ENCODE assay signal across 9 mouse cellular contexts in genomic region chr10:80247849-80248248, GRCm38 (mm10). TPM values are rescaled to one million over a fixed set of nuclear protein-coding genes. Genes with fewer than 3 reads are reported as not detected.
DNase-seq lines count a peak whose midpoint lies in the region; ATAC-seq and TF ChIP-seq lines count a peak whose summit lies in the region.
"Had no signal": no experiment of that assay in that cellular context is flagged by ENCODE, and none has a peak within 500 bp of the region (broad histone marks: within the 10 kb centered on the region; RNA-seq: fewer than 3 reads in every experiment).

No protein-coding gene starts in this region.

- no peak overlapping the region for H3K9ac ChIP-seq in forebrain, embryonic 13.5 days
- H3K9ac ChIP-seq in forebrain, embryonic 11.5 days (ENCODE audit: low read length), result no peak overlapping the region
- H3K9ac ChIP-seq in lung, postnatal 0 days (replicated peaks; ENCODE audit: low read depth), result no peak overlapping the region
- H3K9ac ChIP-seq in embryonic facial prominence, embryonic 13.5 days, result no peak overlapping the region

- no peaks in the 10 kb centered on the region for H3K27me3 ChIP-seq in forebrain, embryonic 13.5 days
- H3K27me3 ChIP-seq in forebrain, embryonic 11.5 days (ENCODE audit: control insufficient read depth, insufficient read depth, low read length), result no peaks in the 10 kb centered on the region
- no peaks in the 10 kb centered on the region for H3K27me3 ChIP-seq in lung, postnatal 0 days (replicated peaks; ENCODE audit: insufficient read depth, low read length)
- H3K27me3 ChIP-seq in embryonic facial prominence, embryonic 13.5 days, result no peaks in the 10 kb centered on the region

- peak overlapping the region; percentile 82; the same call in 1 of the 2 replicates for H3K4me2 ChIP-seq in forebrain, embryonic 13.5 days
- H3K4me2 ChIP-seq in forebrain, embryonic 11.5 days (ENCODE audit: low read depth, low read length, severe bottlenecking), result no peak overlapping the region
- H3K4me2 ChIP-seq in lung, postnatal 0 days (replicated peaks; ENCODE audit: low read depth, low read length), result no peak overlapping the region
- peak overlapping the region; percentile 69; the same call in 1 of the 2 replicates for H3K4me2 ChIP-seq in embryonic facial prominence, embryonic 13.5 days

- WGBS in forebrain, embryonic 13.5 days, result 43% methylated on average over 6 of the region's 6 CpGs
- WGBS in forebrain, embryonic 11.5 days, result 56% methylated on average over 6 of the region's 6 CpGs
- 53% methylated on average over 6 of the region's 6 CpGs for WGBS in lung, postnatal 0 days
- 48% methylated on average over 6 of the region's 6 CpGs for WGBS in embryonic facial prominence, embryonic 13.5 days

- no peaks in the 10 kb centered on the region for H3K9me3 ChIP-seq in forebrain, embryonic 13.5 days (replicated peaks)
- no peaks in the 10 kb centered on the region for H3K9me3 ChIP-seq in forebrain, embryonic 11.5 days (ENCODE audit: control insufficient read depth, low read length)
- no peaks in the 10 kb centered on the region for H3K9me3 ChIP-seq in lung, postnatal 0 days (ENCODE audit: low read length)
- H3K9me3 ChIP-seq in embryonic facial prominence, embryonic 13.5 days, result no peaks in the 10 kb centered on the region
- H3K9me3 ChIP-seq: G1E had no signal

- peak; percentile 52 for TF ChIP-seq CTCF in lung, postnatal 0 days (IDR thresholded peaks at IDR 0.05)

- peaks cover 27% of the 10 kb centered on the region for H3K4me1 ChIP-seq in forebrain, embryonic 13.5 days
- H3K4me1 ChIP-seq in forebrain, embryonic 11.5 days (replicated peaks; ENCODE audit: control insufficient read depth, insufficient read depth, low read length), result peaks cover 13% of the 10 kb centered on the region
- no peaks in the 10 kb centered on the region; the same call in 1 of the 2 replicates for H3K4me1 ChIP-seq in lung, postnatal 0 days (ENCODE audit: insufficient read depth, low read depth, low read length)
- peaks cover 27% of the 10 kb centered on the region for H3K4me1 ChIP-seq in embryonic facial prominence, embryonic 13.5 days

- H3K36me3 ChIP-seq in forebrain, embryonic 13.5 days (ENCODE audit: poor library complexity, severe bottlenecking), result peaks cover 25% of the 10 kb centered on the region
- H3K36me3 ChIP-seq in forebrain, embryonic 11.5 days (ENCODE audit: control insufficient read depth, insufficient read depth, low read length), result no peaks in the 10 kb centered on the region; the same call in 1 of the 2 replicates
- peaks cover 10% of the 10 kb centered on the region for H3K36me3 ChIP-seq in lung, postnatal 0 days (ENCODE audit: insufficient read depth, low read length)
- H3K36me3 ChIP-seq in embryonic facial prominence, embryonic 13.5 days, result peaks cover 24% of the 10 kb centered on the region

- no peak for TF ChIP-seq EP300 in lung, postnatal 0 days (IDR thresholded peaks at IDR 0.05)

- 0 out of 2 replicates have a peak overlapping the region, but pooled peaks have one; percentile 6 for H3K4me3 ChIP-seq in forebrain, embryonic 13.5 days
- H3K4me3 ChIP-seq in forebrain, embryonic 11.5 days (ENCODE audit: low read depth, low read length), result no peak overlapping the region
- no peak overlapping the region for H3K4me3 ChIP-seq in lung, postnatal 0 days (ENCODE audit: low read depth, low read length)
- H3K4me3 ChIP-seq in embryonic facial prominence, embryonic 13.5 days, result 0 out of 2 replicates have a peak overlapping the region, but pooled peaks have one; percentile 4

- no peak overlapping the region for H3K27ac ChIP-seq in forebrain, embryonic 13.5 days
- H3K27ac ChIP-seq in forebrain, embryonic 11.5 days (ENCODE audit: low read depth, low read length), result no peak overlapping the region
- no peak overlapping the region for H3K27ac ChIP-seq in lung, postnatal 0 days (ENCODE audit: low read length)
- no peak overlapping the region for H3K27ac ChIP-seq in embryonic facial prominence, embryonic 13.5 days

- no peak for DNase-seq in forebrain, embryonic 11.5 days (ENCODE audit: low spot score)
- DNase-seq in lung, postnatal 0 days (ENCODE audit: low spot score), result peak; percentile 40
- no peak for DNase-seq in lung, postnatal 36 days
- peak; percentile 63 for DNase-seq in retina, embryonic 14.5 days (ENCODE audit: low spot score)
- DNase-seq in layer of hippocampus, postnatal 10 days (ENCODE audit: low spot score in 2 of 2), result no peak

- ATAC-seq in forebrain, embryonic 13.5 days, result no peak
- no peak for ATAC-seq in forebrain, embryonic 11.5 days (replicated peaks; ENCODE audit: low FRiP score)
- ATAC-seq in lung, postnatal 0 days, result no peak
- ATAC-seq in embryonic facial prominence, embryonic 13.5 days (ENCODE audit: insufficient number of reproducible peaks, insufficient read depth, low FRiP score, low TSS enrichment, low read depth), result no peak
- no peak for ATAC-seq in erythroid progenitor cell, adult 5-6 weeks (replicated peaks; ENCODE audit: low FRiP score, poor library complexity, severe bottlenecking)

RNA-seq across cellular contexts. Expression of gene Ndufs7, which starts 1.1 kb away (rescaled TPM):
- 267 and 274 TPM in 2 replicates for polyA plus RNA-seq in forebrain, embryonic 13.5 days (2015; fragmentation: Nextera tagmentation; extraction: Ambion mirVana)
- polyA plus RNA-seq in forebrain, embryonic 11.5 days (2014; fragmentation: Nextera tagmentation; extraction: Ambion mirVana), result 219 and 265 TPM in 2 replicates
- polyA plus RNA-seq in lung, postnatal 0 days (2015; fragmentation: Nextera tagmentation; extraction: Ambion mirVana), result 295 and 327 TPM in 2 replicates
- polyA plus RNA-seq in embryonic facial prominence, embryonic 13.5 days (2015; fragmentation: Nextera tagmentation; extraction: Ambion mirVana), result 266 and 299 TPM in 2 replicates
- total RNA-seq in erythroid progenitor cell, adult 5-6 weeks (2015; ENCODE audit: low replicate concordance), result 87.6 and 109 TPM in 2 replicates
- 43.9 and 66.0 TPM in 2 replicates for total RNA-seq in erythroid progenitor cell, adult 5-6 weeks (2017; ENCODE audit: low replicate concordance)
- total RNA-seq in layer of hippocampus, postnatal 10 days (2021), result 100 to 1,000 TPM; 143 to 152 TPM

RNA-seq across cellular contexts. Expression of gene Gamt, which starts 13.0 kb away (rescaled TPM):
- polyA plus RNA-seq in forebrain, embryonic 13.5 days (2015; fragmentation: Nextera tagmentation; extraction: Ambion mirVana), result 18.2 and 18.3 TPM in 2 replicates
- 20.4 and 24.1 TPM in 2 replicates for polyA plus RNA-seq in forebrain, embryonic 11.5 days (2014; fragmentation: Nextera tagmentation; extraction: Ambion mirVana)
- 23.5 and 25.4 TPM in 2 replicates for polyA plus RNA-seq in lung, postnatal 0 days (2015; fragmentation: Nextera tagmentation; extraction: Ambion mirVana)
- polyA plus RNA-seq in embryonic facial prominence, embryonic 13.5 days (2015; fragmentation: Nextera tagmentation; extraction: Ambion mirVana), result 27.2 and 33.6 TPM in 2 replicates
- 1.4 TPM in 1 of 2 replicates, not detected in the other for total RNA-seq in erythroid progenitor cell, adult 5-6 weeks (2015; ENCODE audit: low replicate concordance)
- total RNA-seq in erythroid progenitor cell, adult 5-6 weeks (2017; ENCODE audit: low replicate concordance), result not detected in 2 replicates
- 10 to 100 TPM; 27.8 to 31.5 TPM for total RNA-seq in layer of hippocampus, postnatal 10 days (2021)
- total RNA-seq: G1E had no signal

RNA-seq across cellular contexts. Expression of gene Dazap1, which starts 13.4 kb away (rescaled TPM):
- 61.7 and 64.9 TPM in 2 replicates for polyA plus RNA-seq in forebrain, embryonic 13.5 days (2015; fragmentation: Nextera tagmentation; extraction: Ambion mirVana)
- 53.2 and 55.4 TPM in 2 replicates for polyA plus RNA-seq in forebrain, embryonic 11.5 days (2014; fragmentation: Nextera tagmentation; extraction: Ambion mirVana)
- 37.8 and 38.1 TPM in 2 replicates for polyA plus RNA-seq in lung, postnatal 0 days (2015; fragmentation: Nextera tagmentation; extraction: Ambion mirVana)
- polyA plus RNA-seq in embryonic facial prominence, embryonic 13.5 days (2015; fragmentation: Nextera tagmentation; extraction: Ambion mirVana), result 66.0 and 70.6 TPM in 2 replicates
- 35.6 and 83.6 TPM in 2 replicates for total RNA-seq in erythroid progenitor cell, adult 5-6 weeks (2015; ENCODE audit: low replicate concordance)
- total RNA-seq in erythroid progenitor cell, adult 5-6 weeks (2017; ENCODE audit: low replicate concordance), result 72.0 and 102 TPM in 2 replicates
- 10 to 100 TPM; 94.6 to 96.3 TPM for total RNA-seq in layer of hippocampus, postnatal 10 days (2021)

RNA-seq across cellular contexts. Expression of gene Mum1, which starts 21.6 kb away (rescaled TPM):
- polyA plus RNA-seq in forebrain, embryonic 13.5 days (2015; fragmentation: Nextera tagmentation; extraction: Ambion mirVana), result 62.1 and 64.7 TPM in 2 replicates
- 75.6 and 79.4 TPM in 2 replicates for polyA plus RNA-seq in forebrain, embryonic 11.5 days (2014; fragmentation: Nextera tagmentation; extraction: Ambion mirVana)
- 34.0 and 36.9 TPM in 2 replicates for polyA plus RNA-seq in lung, postnatal 0 days (2015; fragmentation: Nextera tagmentation; extraction: Ambion mirVana)
- polyA plus RNA-seq in embryonic facial prominence, embryonic 13.5 days (2015; fragmentation: Nextera tagmentation; extraction: Ambion mirVana), result 96.1 and 97.6 TPM in 2 replicates
- total RNA-seq in erythroid progenitor cell, adult 5-6 weeks (2015; ENCODE audit: low replicate concordance), result 26.3 and 59.5 TPM in 2 replicates
- 65.3 and 74.2 TPM in 2 replicates for total RNA-seq in erythroid progenitor cell, adult 5-6 weeks (2017; ENCODE audit: low replicate concordance)
- total RNA-seq in layer of hippocampus, postnatal 10 days (2021), result 10 to 100 TPM; 40.3 to 46.6 TPM

RNA-seq across cellular contexts. Expression of gene Rps15, which starts 44.4 kb away (rescaled TPM):
- 805 and 828 TPM in 2 replicates for polyA plus RNA-seq in forebrain, embryonic 13.5 days (2015; fragmentation: Nextera tagmentation; extraction: Ambion mirVana)
- 858 and 895 TPM in 2 replicates for polyA plus RNA-seq in forebrain, embryonic 11.5 days (2014; fragmentation: Nextera tagmentation; extraction: Ambion mirVana)
- 651 and 741 TPM in 2 replicates for polyA plus RNA-seq in lung, postnatal 0 days (2015; fragmentation: Nextera tagmentation; extraction: Ambion mirVana)
- polyA plus RNA-seq in embryonic facial prominence, embryonic 13.5 days (2015; fragmentation: Nextera tagmentation; extraction: Ambion mirVana), result 1,000 and 1,047 TPM in 2 replicates
- 689 and 862 TPM in 2 replicates for total RNA-seq in erythroid progenitor cell, adult 5-6 weeks (2015; ENCODE audit: low replicate concordance)
- total RNA-seq in erythroid progenitor cell, adult 5-6 weeks (2017; ENCODE audit: low replicate concordance), result 557 and 668 TPM in 2 replicates
- 100 to 1,000 TPM; 733 to 857 TPM for total RNA-seq in layer of hippocampus, postnatal 10 days (2021)

Comparison
In these comparisons a context has a peak if more than half of its experiments do, and no peak if none do; other contexts are left out.
1. H3K4me2 ChIP-seq: peak in forebrain, embryonic 13.5 days (single experiment) and embryonic facial prominence, embryonic 13.5 days (single experiment); none in forebrain, embryonic 11.5 days (single experiment) and lung, postnatal 0 days (single experiment).
2. H3K4me3 ChIP-seq: peak in forebrain, embryonic 13.5 days (single experiment) and embryonic facial prominence, embryonic 13.5 days (single experiment); none in forebrain, embryonic 11.5 days (single experiment) and lung, postnatal 0 days (single experiment).
3. DNase-seq: peak in lung, postnatal 0 days (single experiment) and retina, embryonic 14.5 days (single experiment); none in forebrain, embryonic 11.5 days (single experiment), lung, postnatal 36 days (single experiment) and layer of hippocampus, postnatal 10 days (0 of 2).